Mouse (Mus musculus): ENCODE data around the gene Kcnj6. TPM values are rescaled to one million over a fixed set of nuclear protein-coding genes. Genes with fewer than 3 reads are reported as not detected.
A peak's percentile ranks its signal among the peaks of the same experiment; 100 is the strongest.

Gene Kcnj6
- total RNA-seq, 1 experiment = not detected

DNA sequence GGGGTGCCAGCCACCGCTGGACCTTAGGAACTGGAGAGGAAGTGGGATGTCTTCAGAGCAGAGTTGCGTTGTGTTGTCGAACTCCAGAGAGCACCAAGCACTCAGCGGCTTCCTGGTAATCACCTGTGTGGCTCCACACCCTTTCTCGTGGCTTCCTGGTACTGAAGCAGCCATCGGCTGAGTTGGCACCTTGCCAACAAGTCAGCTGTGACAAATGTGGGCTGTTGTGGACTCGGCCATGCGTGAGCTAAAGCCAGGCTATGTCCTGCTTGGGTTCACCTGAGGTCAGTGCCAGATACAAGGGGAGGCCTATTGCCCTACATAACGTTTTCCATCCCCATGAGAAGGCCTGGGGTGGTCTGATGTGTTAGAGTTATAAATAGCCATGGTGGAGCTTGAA, 18.0 kb downstream of the Kcnj6 start:
- H3K9me3 ChIP-seq (ENCODE audit: control insufficient read depth, insufficient read depth, low read depth, low read length) = no peaks in the 10 kb centered on the region

DNA sequence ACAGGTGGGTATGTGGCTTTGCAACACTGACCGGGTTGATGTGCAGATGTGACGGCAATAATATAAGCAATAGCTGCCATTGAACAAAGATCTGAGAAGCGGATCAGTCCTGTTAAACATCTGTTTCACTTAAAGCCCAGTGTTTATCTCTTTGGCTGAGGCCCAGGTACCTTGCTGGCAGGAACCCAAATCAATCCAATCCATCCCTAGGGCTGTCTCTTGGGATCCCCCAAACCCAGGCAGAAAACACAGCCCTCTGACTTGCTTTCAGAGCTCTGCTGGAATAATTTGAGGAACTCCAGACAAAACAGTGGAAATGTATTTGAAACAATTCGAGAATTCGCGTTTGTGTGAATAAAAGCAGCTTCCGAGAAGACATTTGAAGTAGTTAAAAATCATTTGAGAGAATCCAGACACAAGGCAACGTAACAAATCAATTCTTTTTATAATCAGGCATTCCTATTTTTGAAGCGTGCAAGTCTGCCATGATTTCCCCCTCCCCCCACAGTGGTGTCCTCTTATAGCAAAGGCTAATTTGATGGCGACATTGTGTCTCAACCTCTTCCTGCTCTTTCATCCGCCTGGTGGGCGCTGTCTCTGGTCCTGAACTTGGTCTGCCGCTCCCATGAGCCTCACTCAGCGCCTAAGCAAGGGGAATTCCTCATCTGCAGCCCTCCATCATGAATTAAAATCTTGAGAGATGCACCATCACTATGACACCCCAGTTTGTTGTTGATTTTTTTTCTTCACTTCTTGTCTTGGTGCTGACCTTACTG, 25.2 kb downstream of the Kcnj6 start:
- in situ Hi-C loops (cut with MboI; ENCODE audit: low sequenced_read_pairs in 2 of 2, unreplicated experiment in 2 of 2) = no loop called here
- Histone ChIP-seq H3K27ac (ENCODE audit: insufficient read depth, low read depth, low read length, poor library complexity, severe bottlenecking) (no peak overlapping the region), H3K4me3 (ENCODE audit: insufficient read depth in 1 of 2, low read depth in 1 of 2, low read length in 2 of 2, poor library complexity in 1 of 2, severe bottlenecking in 1 of 2) (no peak overlapping the region), H3K4me1 (ENCODE audit: control insufficient read depth in 2 of 2, insufficient read depth in 2 of 2, low read length in 2 of 2, poor library complexity in 1 of 2) (peaks cover 3 to 19% of the 10 kb centered on the region in 2 experiments; a peak in 1 of 4 replicates), H3K9me3 (ENCODE audit: control insufficient read depth, insufficient read depth, low read depth, low read length) (no peaks in the 10 kb centered on the region), H3K36me3 (ENCODE audit: control insufficient read depth, insufficient read depth, low read length, poor library complexity, severe bottlenecking) (no peaks in the 10 kb centered on the region), H3K9ac (ENCODE audit: insufficient read depth, low read depth, low read length, poor library complexity, severe bottlenecking) (no peak overlapping the region)
- 0 out of 2 replicates have a peak, but pooled peaks have one; percentile 18 for TF ChIP-seq HCFC1 (IDR thresholded peaks at IDR 0.05; ENCODE audit: borderline replicate concordance, insufficient read depth, low read length)
- no peak for TF ChIP-seq ZC3H11A (IDR thresholded peaks at IDR 0.05; ENCODE audit: borderline replicate concordance, low read depth, low read length)
- DNase-seq (ENCODE audit: low read depth, low spot score) = peak; percentile 83

More for the DNA sequence above, 18.0 kb downstream of the Kcnj6 start:
- H3K36me3 ChIP-seq (ENCODE audit: control insufficient read depth, insufficient read depth, low read length, poor library complexity, severe bottlenecking) = no peaks in the 10 kb centered on the region
- in situ Hi-C loops (cut with MboI; ENCODE audit: low sequenced_read_pairs in 2 of 2, unreplicated experiment in 2 of 2) = no loop called here
- TF ChIP-seq ZNF384 (IDR thresholded peaks at IDR 0.05; ENCODE audit: low read depth, low read length) (no peak), HCFC1 (IDR thresholded peaks at IDR 0.05; ENCODE audit: borderline replicate concordance, insufficient read depth, low read length) (no peak), CHD2 (IDR thresholded peaks at IDR 0.05; ENCODE audit: low read depth, low read length) (no peak), ZC3H11A (IDR thresholded peaks at IDR 0.05; ENCODE audit: borderline replicate concordance, low read depth, low read length) (no peak), MAFK (IDR thresholded peaks at IDR 0.05; ENCODE audit: insufficient read depth, low read depth, low read length) (no peak)
- no peak overlapping the region for H3K4me3 ChIP-seq (ENCODE audit: insufficient read depth in 1 of 2, low read depth in 1 of 2, low read length in 2 of 2, poor library complexity in 1 of 2, severe bottlenecking in 1 of 2)
- DNase-seq (ENCODE audit: low read depth, low spot score) = no peak
- no peak overlapping the region for H3K9ac ChIP-seq (ENCODE audit: insufficient read depth, low read depth, low read length, poor library complexity, severe bottlenecking)
- no peaks in the 10 kb centered on the region for H3K4me1 ChIP-seq (ENCODE audit: control insufficient read depth in 2 of 2, insufficient read depth in 2 of 2, low read length in 2 of 2, poor library complexity in 1 of 2)
- no peak overlapping the region for H3K27ac ChIP-seq (ENCODE audit: insufficient read depth, low read depth, low read length, poor library complexity, severe bottlenecking)

DNA sequence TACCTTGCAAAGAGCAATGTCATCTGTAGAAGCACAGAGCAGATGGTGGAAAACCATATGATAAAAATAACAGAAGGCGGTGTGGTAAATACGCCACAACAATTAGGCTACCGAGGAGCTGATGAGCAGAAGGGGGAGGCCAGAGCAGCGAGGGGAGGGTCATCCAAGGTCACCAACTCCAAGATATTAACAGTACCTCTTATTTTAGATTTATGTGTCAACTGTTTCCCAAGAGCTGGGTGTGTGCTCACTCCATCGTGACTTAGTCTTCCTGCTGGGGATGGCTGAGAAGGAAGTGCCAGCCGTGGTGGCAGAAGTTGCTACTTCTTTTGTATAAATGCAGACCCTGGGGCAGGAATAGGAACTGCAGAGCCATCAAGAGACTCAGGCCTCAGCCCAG, 28.6 kb downstream of the Kcnj6 start:
- TF ChIP-seq MAFK (IDR thresholded peaks at IDR 0.05; ENCODE audit: insufficient read depth, low read depth, low read length) (no peak), ZNF384 (IDR thresholded peaks at IDR 0.05; ENCODE audit: low read depth, low read length) (no peak), CHD2 (IDR thresholded peaks at IDR 0.05; ENCODE audit: low read depth, low read length) (no peak), ZC3H11A (IDR thresholded peaks at IDR 0.05; ENCODE audit: borderline replicate concordance, low read depth, low read length) (no peak)
- Histone ChIP-seq H3K9me3 (ENCODE audit: control insufficient read depth, insufficient read depth, low read depth, low read length) (no peaks in the 10 kb centered on the region), H3K9ac (ENCODE audit: insufficient read depth, low read depth, low read length, poor library complexity, severe bottlenecking) (no peak overlapping the region), H3K4me1 (ENCODE audit: control insufficient read depth in 2 of 2, insufficient read depth in 2 of 2, low read length in 2 of 2, poor library complexity in 1 of 2) (peaks cover 3 to 19% of the 10 kb centered on the region in 2 experiments; a peak in 1 of 4 replicates), H3K27ac (ENCODE audit: insufficient read depth, low read depth, low read length, poor library complexity, severe bottlenecking) (no peak overlapping the region), H3K4me3 (ENCODE audit: insufficient read depth in 1 of 2, low read depth in 1 of 2, low read length in 2 of 2, poor library complexity in 1 of 2, severe bottlenecking in 1 of 2) (no peak overlapping the region), H3K36me3 (ENCODE audit: control insufficient read depth, insufficient read depth, low read length, poor library complexity, severe bottlenecking) (no peaks in the 10 kb centered on the region)
- DNase-seq (ENCODE audit: low read depth, low spot score) = no peak
- in situ Hi-C loops (cut with MboI; ENCODE audit: low sequenced_read_pairs in 2 of 2, unreplicated experiment in 2 of 2) = no loop called here

- H3K4me1 ChIP-seq (ENCODE audit: control insufficient read depth in 2 of 2, insufficient read depth in 2 of 2, low read length in 2 of 2, poor library complexity in 1 of 2) = peaks cover 3 to 19% of the 10 kb centered on the region in 2 experiments; a peak in 1 of 4 replicates
- no peaks in the 10 kb centered on the region for H3K9me3 ChIP-seq (ENCODE audit: control insufficient read depth, insufficient read depth, low read depth, low read length)
- no peak overlapping the region for H3K4me3 ChIP-seq (ENCODE audit: insufficient read depth in 1 of 2, low read depth in 1 of 2, low read length in 2 of 2, poor library complexity in 1 of 2, severe bottlenecking in 1 of 2)
- in situ Hi-C loops (cut with MboI; ENCODE audit: low sequenced_read_pairs in 2 of 2, unreplicated experiment in 2 of 2) = no loop called here
- no peak overlapping the region for H3K27ac ChIP-seq (ENCODE audit: insufficient read depth, low read depth, low read length, poor library complexity, severe bottlenecking)
- TF ChIP-seq CHD2 (IDR thresholded peaks at IDR 0.05; ENCODE audit: low read depth, low read length) = no peak
- no peak for TF ChIP-seq ZNF384 (IDR thresholded peaks at IDR 0.05; ENCODE audit: low read depth, low read length)
- TF ChIP-seq HCFC1 (IDR thresholded peaks at IDR 0.05; ENCODE audit: borderline replicate concordance, insufficient read depth, low read length) = no peak
- no peak for TF ChIP-seq ZC3H11A (IDR thresholded peaks at IDR 0.05; ENCODE audit: borderline replicate concordance, low read depth, low read length)
- no peak for TF ChIP-seq MAFK (IDR thresholded peaks at IDR 0.05; ENCODE audit: insufficient read depth, low read depth, low read length)
- no peak for DNase-seq (ENCODE audit: low read depth, low spot score)
- H3K9ac ChIP-seq (ENCODE audit: insufficient read depth, low read depth, low read length, poor library complexity, severe bottlenecking) = no peak overlapping the region
- H3K36me3 ChIP-seq (ENCODE audit: control insufficient read depth, insufficient read depth, low read length, poor library complexity, severe bottlenecking) = no peaks in the 10 kb centered on the region
Measured at GRCm38 (mm10) chr16:94968472-94968871, 29.0 kb downstream of the Kcnj6 start.

Measured in ES-E14 (cell line).